Mouse (Mus musculus) cerebellum, adult 2 months (tissue): ENCODE measurements around the gene Arhgap30. TPM values are rescaled to one million over a fixed set of nuclear protein-coding genes. Genes with fewer than 3 reads are reported as not detected.

Experiments used
- DNase-seq, 2 experiments: peaks; one replicate each; pipeline ENCODE4 v3.0.0; 2021
- H3K27ac ChIP-seq: fragments of 200-500 bp; 2 replicates; pipeline ENCODE4 v1.5.1; 2012; ENCODE audit warnings: low read length, control low read depth, inconsistent platforms; ENCODE audit not compliant: insufficient read depth
- H3K27me3 ChIP-seq: fragments of 200-500 bp; 2 replicates; pipeline ENCODE4 v1.6.1; 2012; ENCODE audit warnings: inconsistent platforms, mild to moderate bottlenecking, low read length, moderate library complexity; ENCODE audit not compliant: control insufficient read depth, insufficient read depth
- H3K4me1 ChIP-seq: fragments of 200-500 bp; 2 replicates; pipeline ENCODE4 v1.6.1; 2011; ENCODE audit warnings: low read length; ENCODE audit not compliant: control insufficient read depth, insufficient read depth
- H3K4me3 ChIP-seq: fragments of 200-500 bp; replicated peaks from 2 replicates; pipeline ENCODE3; 2011; ENCODE audit warnings: mild to moderate bottlenecking, low read depth, low read length, control low read depth; ENCODE audit not compliant: insufficient read depth
- CTCF ChIP-seq: fragments of 200-500 bp; IDR thresholded peaks from 2 replicates; pipeline ENCODE4 v1.5.1; 2011; ENCODE audit warnings: low read depth, mild to moderate bottlenecking, control low read depth, low read length, moderate library complexity, borderline replicate concordance; ENCODE audit not compliant: insufficient read depth
- POLR2A ChIP-seq: fragments of 200-500 bp; IDR thresholded peaks from 2 replicates; pipeline ENCODE4 v1.6.1; 2011; ENCODE audit warnings: low read length, control low read depth, borderline replicate concordance; ENCODE audit not compliant: insufficient read depth
- WGBS: fragments of 180-500 bp; shearing (Covaris S2); methylation state at CpG from one replicate; pipeline ENCODE4 v1.1.7; 2018; 5-methylcytosine and 5-hydroxymethylcytosine counted together
- polyA plus RNA-seq: library from polyadenylated mRNA; depleted of rRNA; stranded (reverse); fragments of >200 nt; gene quantifications from 2 replicates; pipeline ENCODE4 v1.2.3, GENCODE M21; 2012

Arhgap30 gene
- polyA plus RNA-seq, 1 experiment: 0.65 TPM

DNA sequence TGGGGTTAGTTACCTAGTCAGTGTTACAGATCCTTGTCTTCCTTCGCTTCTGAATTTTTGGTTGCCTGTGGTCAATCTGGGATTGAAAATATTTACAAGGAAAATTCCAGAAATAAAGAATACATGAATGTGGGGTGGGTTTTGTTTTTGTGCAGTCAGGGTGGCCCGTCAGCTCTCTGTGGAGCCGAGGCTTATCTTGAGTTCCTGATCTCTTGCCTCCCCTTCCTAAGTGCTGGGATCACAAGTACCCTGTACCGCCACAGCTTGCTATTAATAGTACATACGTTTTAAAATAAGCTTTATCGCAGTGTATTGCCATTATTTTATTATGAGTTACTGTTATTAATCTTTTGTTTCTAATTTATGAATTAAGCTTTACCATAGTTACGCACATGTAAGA lies 58.1 kb downstream of the Arhgap30 start:
- DNase-seq: no peak
- TF ChIP-seq CTCF (no peak), POLR2A (no peak)
- H3K4me3 ChIP-seq: no peak overlapping the region
- no peaks in the 10 kb centered on the region for H3K27me3 ChIP-seq
- H3K27ac ChIP-seq: no peak overlapping the region
- no peaks in the 10 kb centered on the region for H3K4me1 ChIP-seq
- WGBS: 85% methylated on average over 7 of the region's 7 CpGs

GRCm38 (mm10) chr1:171447692-171448091 lies 58.9 kb downstream of the Arhgap30 start:
- TF ChIP-seq POLR2A: no peak
- no peak for TF ChIP-seq CTCF
- Histone ChIP-seq H3K4me1 (no peaks in the 10 kb centered on the region), H3K27ac (no peak overlapping the region), H3K4me3 (no peak overlapping the region), H3K27me3 (no peaks in the 10 kb centered on the region)
- WGBS: 59% methylated on average over 10 of the region's 10 CpGs
- DNase-seq: no peak

DNA sequence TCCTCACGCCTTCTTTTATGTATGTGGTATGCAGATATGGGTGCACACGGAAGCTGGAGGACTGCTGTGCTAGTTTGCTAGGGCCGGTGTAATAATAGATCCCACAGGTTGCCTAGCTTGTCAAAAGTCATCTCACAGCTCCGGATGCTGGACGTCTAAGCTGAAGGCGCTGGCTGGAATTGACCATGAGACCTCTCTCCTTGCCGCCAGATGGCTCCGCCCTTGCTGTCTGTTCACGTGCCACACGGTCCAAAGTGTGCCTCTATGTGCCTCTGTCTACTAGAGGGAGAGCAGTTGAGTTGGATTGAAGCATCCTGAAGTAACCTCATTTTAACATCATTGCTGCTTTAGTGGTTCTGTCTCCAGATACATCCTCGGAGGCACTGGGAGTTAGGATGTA lies 61.3 kb downstream of the Arhgap30 start:
- H3K4me3 ChIP-seq: no peak overlapping the region
- TF ChIP-seq CTCF: no peak
- TF ChIP-seq POLR2A: no peak
- no peak for DNase-seq
- WGBS: 74% methylated on average over 11 of the region's 11 CpGs
- H3K4me1 ChIP-seq: no peaks in the 10 kb centered on the region
- H3K27ac ChIP-seq: no peak overlapping the region
- H3K27me3 ChIP-seq: no peaks in the 10 kb centered on the region

GRCm38 (mm10) chr1:171451001-171451400 lies 62.2 kb downstream of the Arhgap30 start:
- TF ChIP-seq POLR2A: no peak
- no peak for TF ChIP-seq CTCF
- 87% methylated on average over 10 of the region's 10 CpGs for WGBS
- no peaks in the 10 kb centered on the region for H3K4me1 ChIP-seq
- no peak for DNase-seq
- no peak overlapping the region for H3K27ac ChIP-seq
- H3K4me3 ChIP-seq: no peak overlapping the region
- H3K27me3 ChIP-seq: no peaks in the 10 kb centered on the region

DNA sequence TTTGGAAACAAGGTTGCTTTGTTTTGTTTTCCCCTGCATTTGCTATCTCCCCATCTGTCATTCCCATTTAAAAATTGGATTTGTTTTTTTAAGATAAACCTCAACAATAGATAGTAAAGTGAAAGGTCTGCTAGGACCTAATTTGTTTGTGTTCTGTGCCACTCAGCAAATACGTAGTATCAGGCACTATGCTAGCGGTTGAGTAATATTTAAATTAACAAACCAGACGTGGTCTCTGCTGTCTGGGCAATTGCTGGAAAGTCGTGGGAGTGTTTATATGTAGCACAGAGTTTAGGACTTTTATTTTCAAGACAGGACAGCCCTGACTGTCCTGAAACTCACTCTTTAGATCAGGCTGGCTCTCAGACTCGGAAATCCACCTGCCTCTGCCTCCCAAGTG lies 63.8 kb downstream of the Arhgap30 start:
- no peak overlapping the region for H3K27ac ChIP-seq
- H3K4me1 ChIP-seq: no peaks in the 10 kb centered on the region
- no peaks in the 10 kb centered on the region for H3K27me3 ChIP-seq
- no peak for DNase-seq
- no peak overlapping the region for H3K4me3 ChIP-seq
- WGBS: 76% methylated on average over 5 of the region's 5 CpGs
- TF ChIP-seq POLR2A (no peak), CTCF (no peak)

DNA sequence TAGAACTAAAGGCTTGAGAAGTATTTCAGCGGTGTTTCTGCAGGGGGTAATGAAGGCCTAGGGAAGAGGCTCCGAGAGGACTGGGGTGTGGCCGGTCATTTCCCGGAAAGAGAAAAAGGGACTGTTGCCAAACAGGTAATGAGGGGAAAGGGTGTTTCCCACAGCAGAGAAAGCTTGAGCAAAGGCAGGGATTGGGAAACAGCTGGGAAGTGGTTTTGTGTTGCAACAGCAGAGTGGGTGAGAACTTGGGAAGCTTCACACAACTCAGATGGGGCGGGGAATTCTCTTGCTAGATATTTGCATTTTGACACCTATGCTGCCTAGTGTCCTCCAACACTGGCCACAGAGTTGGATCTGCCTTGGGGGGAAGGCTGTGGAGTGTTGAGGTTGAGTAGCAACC lies 64.2 kb downstream of the Arhgap30 start:
- no peaks in the 10 kb centered on the region for H3K27me3 ChIP-seq
- no peak overlapping the region for H3K4me3 ChIP-seq
- no peak for TF ChIP-seq POLR2A
- no peak for TF ChIP-seq CTCF
- H3K4me1 ChIP-seq: no peaks in the 10 kb centered on the region
- DNase-seq: no peak
- no peak overlapping the region for H3K27ac ChIP-seq
- 79% methylated on average over 5 of the region's 5 CpGs for WGBS

GRCm38 (mm10) chr1:171454926-171455325 lies 66.2 kb downstream of the Arhgap30 start:
- no peak for DNase-seq
- TF ChIP-seq POLR2A (no peak), CTCF (no peak)
- Histone ChIP-seq H3K27me3 (no peaks in the 10 kb centered on the region), H3K27ac (no peak overlapping the region), H3K4me1 (no peaks in the 10 kb centered on the region), H3K4me3 (no peak overlapping the region)
- WGBS: 84% methylated on average over 6 of the region's 6 CpGs

- H3K4me1 ChIP-seq: no peaks in the 10 kb centered on the region
- no peak for TF ChIP-seq POLR2A
- TF ChIP-seq CTCF: no peak
- DNase-seq: no peak
- H3K4me3 ChIP-seq: no peak overlapping the region
- WGBS: 98% methylated on average over 1 of the region's 1 CpGs
- no peak overlapping the region for H3K27ac ChIP-seq
- H3K27me3 ChIP-seq: no peaks in the 10 kb centered on the region
These were observed 68.8 kb downstream of the Arhgap30 start for GRCm38 (mm10) chr1:171457568-171457967.
